Mouse (Mus musculus) MEL (cell line): ENCODE results near the gene Gigyf1. TPM values are rescaled to one million over a fixed set of nuclear protein-coding genes. Genes with fewer than 3 reads are reported as not detected.
A peak's percentile ranks its signal among the peaks of the same experiment; 100 is the strongest.

Source experiments
- DNase-seq: peaks from one replicate; pipeline ENCODE4 v3.0.0; 2011; ENCODE audit warnings: low read depth, low spot score
- H3K27ac ChIP-seq: 2 replicates; pipeline ENCODE4 v1.5.1; 2012; ENCODE audit warnings: low read depth, mild to moderate bottlenecking, control low read depth, low read length, moderate library complexity; ENCODE audit not compliant: control insufficient read depth
- H3K27me3 ChIP-seq, 2 experiments: fragments of 150-350 bp in 1 of 2; sonication (generic) in 1 of 2; 2 replicates each; pipeline ENCODE4 v1.6.1; 2012; ENCODE audit warnings: low read length in 2 of 2, mild to moderate bottlenecking in 2 of 2, improper control_type of control experiment in 1 of 2, moderate library complexity in 1 of 2; ENCODE audit not compliant: insufficient read depth in 2 of 2, control insufficient read depth in 1 of 2
- H3K36me3 ChIP-seq, 2 experiments: 2 replicates each; pipeline ENCODE4 v1.6.1; 2012 to 2014; ENCODE audit warnings: low read length in 2 of 2, improper control_type of control experiment in 1 of 2, inconsistent platforms in 1 of 2, mild to moderate bottlenecking in 1 of 2; ENCODE audit not compliant: insufficient read depth in 2 of 2, control insufficient read depth in 1 of 2
- H3K4me1 ChIP-seq, 2 experiments: fragments of 150-350 bp in 1 of 2; sonication (generic) in 1 of 2; 2 replicates each; pipeline ENCODE4 v1.6.1; 2012; ENCODE audit warnings: low read length in 2 of 2, improper control_type of control experiment in 1 of 2, mild to moderate bottlenecking in 1 of 2; ENCODE audit not compliant: insufficient read depth in 2 of 2, control insufficient read depth in 1 of 2
- H3K4me3 ChIP-seq, 2 experiments: fragments of 150-350 bp in 1 of 2; sonication (generic) in 1 of 2; 2 replicates each; pipeline ENCODE4 v1.5.1; 2012; ENCODE audit warnings: low read depth in 2 of 2, low read length in 2 of 2, mild to moderate bottlenecking in 2 of 2, moderate library complexity in 2 of 2, control low read depth in 1 of 2, improper control_type of control experiment in 1 of 2; ENCODE audit not compliant: control insufficient read depth in 1 of 2, insufficient read depth in 1 of 2
- H3K79me2 ChIP-seq: 2 replicates; pipeline ENCODE4 v1.6.1; 2012; ENCODE audit warnings: mild to moderate bottlenecking, low read length, moderate library complexity; ENCODE audit not compliant: control insufficient read depth, poor library complexity, insufficient read depth
- H3K9ac ChIP-seq: 2 replicates; pipeline ENCODE4 v1.6.1; 2012; ENCODE audit warnings: low read depth, mild to moderate bottlenecking, control low read depth, low read length, moderate library complexity; ENCODE audit not compliant: control insufficient read depth, poor library complexity, severe bottlenecking
- H3K9me3 ChIP-seq: fragments of 150-350 bp; sonication (generic); replicated peaks from 2 replicates; pipeline ENCODE4 v1.6.1; 2012; ENCODE audit warnings: mild to moderate bottlenecking, low read length, improper control_type of control experiment, moderate library complexity; ENCODE audit not compliant: insufficient read depth
- CHD1 ChIP-seq: IDR thresholded peaks from 2 replicates; pipeline ENCODE4 v1.6.1; 2012; ENCODE audit warnings: low read depth, mild to moderate bottlenecking, inconsistent platforms, low read length, improper control_type of control experiment
- CHD2 ChIP-seq: IDR thresholded peaks from 2 replicates; pipeline ENCODE4 v1.6.1; 2011; ENCODE audit warnings: low read length, improper control_type of control experiment
- CTCF ChIP-seq, 3 experiments: IDR thresholded peaks in 2 of 3; conservative IDR thresholded peaks in 1 of 3; 2 replicates each; pipeline ENCODE4 v1.5.1; 2011 to 2012; ENCODE audit warnings: low read length in 3 of 3, low read depth in 2 of 3, mild to moderate bottlenecking in 2 of 3, improper control_type of control experiment in 1 of 3, inconsistent platforms in 1 of 3, mixed read lengths in 1 of 3, moderate library complexity in 1 of 3; ENCODE audit not compliant: control insufficient read depth in 1 of 3, insufficient read depth in 1 of 3, poor library complexity in 1 of 3, severe bottlenecking in 1 of 3
- ELF1 ChIP-seq: IDR thresholded peaks from 2 replicates; pipeline ENCODE4 v1.6.1; 2014; ENCODE audit warnings: low read depth, mild to moderate bottlenecking, inconsistent platforms, low read length, improper control_type of control experiment, moderate library complexity
- GATA1 ChIP-seq: IDR thresholded peaks from 2 replicates; pipeline ENCODE4 v1.6.1; 2011; ENCODE audit warnings: low read depth, low read length, improper control_type of control experiment
- JUND ChIP-seq: IDR thresholded peaks from 2 replicates; pipeline ENCODE4 v1.6.1; 2011; ENCODE audit warnings: low read depth, mild to moderate bottlenecking, improper control_type of control experiment, low read length
- KAT2A ChIP-seq: conservative IDR thresholded peaks from 2 replicates; pipeline ENCODE4 v1.6.1; 2012; ENCODE audit warnings: low read depth, low read length, improper control_type of control experiment, inconsistent platforms
- MAZ ChIP-seq: IDR thresholded peaks from 2 replicates; pipeline ENCODE4 v1.6.1; 2012; ENCODE audit warnings: low read depth, mild to moderate bottlenecking, inconsistent platforms, low read length, improper control_type of control experiment
- MEF2A ChIP-seq: IDR thresholded peaks from 2 replicates; pipeline ENCODE4 v1.6.1; 2014; ENCODE audit warnings: low read depth, mild to moderate bottlenecking, inconsistent platforms, low read length, improper control_type of control experiment; ENCODE audit not compliant: poor library complexity, insufficient replicate concordance, severe bottlenecking; ENCODE audit errors: extremely low read depth
- MXI1 ChIP-seq: IDR thresholded peaks from 2 replicates; pipeline ENCODE4 v1.6.1; 2011; ENCODE audit warnings: mild to moderate bottlenecking, low read depth, low read length, improper control_type of control experiment
- MYC ChIP-seq: IDR thresholded peaks from 2 replicates; pipeline ENCODE4 v1.6.1; 2011; ENCODE audit warnings: low read depth, mild to moderate bottlenecking, low read length, improper control_type of control experiment, moderate library complexity
- NELFE ChIP-seq: IDR thresholded peaks from 2 replicates; pipeline ENCODE4 v1.6.1; 2011; ENCODE audit warnings: low read depth, low read length, improper control_type of control experiment
- POLR2A ChIP-seq, 2 experiments: IDR thresholded peaks; 2 replicates each; pipeline ENCODE4 v1.6.1; 2011 to 2012; ENCODE audit warnings: low read length in 2 of 2, mild to moderate bottlenecking in 2 of 2, control low read depth in 1 of 2, improper control_type of control experiment in 1 of 2, low read depth in 1 of 2, moderate library complexity in 1 of 2; ENCODE audit not compliant: control insufficient read depth in 1 of 2, insufficient read depth in 1 of 2, poor library complexity in 1 of 2
- RAD21 ChIP-seq: IDR thresholded peaks from 2 replicates; pipeline ENCODE4 v1.6.1; 2011; ENCODE audit warnings: mild to moderate bottlenecking, low read depth, low read length, improper control_type of control experiment
- RCOR1 ChIP-seq: IDR thresholded peaks from 2 replicates; pipeline ENCODE4 v1.6.1; 2012; ENCODE audit warnings: low read depth, mild to moderate bottlenecking, inconsistent platforms, low read length, improper control_type of control experiment
- SIN3A ChIP-seq: IDR thresholded peaks from 2 replicates; pipeline ENCODE4 v1.6.1; 2012; ENCODE audit warnings: low read length, improper control_type of control experiment, inconsistent platforms
- SMC3 ChIP-seq: IDR thresholded peaks from 2 replicates; pipeline ENCODE4 v1.6.1; 2011; ENCODE audit warnings: low read depth, low read length, improper control_type of control experiment
- TAL1 ChIP-seq: IDR thresholded peaks from 2 replicates; pipeline ENCODE4 v1.6.1; 2012; ENCODE audit warnings: mild to moderate bottlenecking, inconsistent platforms, low read length, moderate library complexity, mixed read lengths
- TBP ChIP-seq: IDR thresholded peaks from 2 replicates; pipeline ENCODE4 v1.8.0; 2011; ENCODE audit warnings: low read depth, low read length, improper control_type of control experiment
- USF1 ChIP-seq: IDR thresholded peaks from 2 replicates; pipeline ENCODE4 v1.6.1; 2014; ENCODE audit warnings: low read depth, mild to moderate bottlenecking, inconsistent platforms, low read length, improper control_type of control experiment, moderate library complexity
- USF2 ChIP-seq, 2 experiments: IDR thresholded peaks; 2 replicates each; pipeline ENCODE4 v1.6.1; 2011 to 2012; ENCODE audit warnings: improper control_type of control experiment in 2 of 2, low read length in 2 of 2, borderline replicate concordance in 1 of 2, inconsistent platforms in 1 of 2, low read depth in 1 of 2, mild to moderate bottlenecking in 1 of 2; ENCODE audit not compliant: insufficient read depth in 1 of 2
- ZC3H11A ChIP-seq: IDR thresholded peaks from 2 replicates; pipeline ENCODE4 v1.6.1; 2012; ENCODE audit warnings: low read depth, mild to moderate bottlenecking, inconsistent platforms, low read length, improper control_type of control experiment
- ZMIZ1 ChIP-seq: IDR thresholded peaks from 2 replicates; pipeline ENCODE4 v1.6.1; 2012; ENCODE audit warnings: low read depth, mild to moderate bottlenecking, inconsistent platforms, low read length, improper control_type of control experiment, moderate library complexity
- ZNF384 ChIP-seq: IDR thresholded peaks from 2 replicates; pipeline ENCODE4 v1.6.1; 2012; ENCODE audit warnings: low read depth, mild to moderate bottlenecking, inconsistent platforms, low read length, improper control_type of control experiment
- polyA plus RNA-seq, 2 experiments: library from polyadenylated mRNA; stranded (reverse) in 1 of 2; unstranded in 1 of 2; fragments of >175 nt in 1 of 2; fragments of >200 nt in 1 of 2; gene quantifications; 2 replicates each; pipeline versions ENCODE4 v1.2.1 to v1.2.4; 2012; ENCODE audit warnings: low replicate concordance in 2 of 2, low read depth in 1 of 2; ENCODE audit not compliant: insufficient read length in 2 of 2, insufficient read depth in 1 of 2, missing spikeins in 1 of 2
- total RNA-seq: library from RNA; depleted of rRNA; stranded (reverse); fragments of 300-350 nt; gene quantifications from 2 replicates; pipeline ENCODE4 v1.2.3, GENCODE M21; 2012; rRNA removed

Gene Gigyf1
- 5.1 and 6.8 TPM in 2 replicates for total RNA-seq
- 10 to 100 TPM in 1 of 2 experiments, not detected in 1; 24.6 TPM for polyA plus RNA-seq

GRCm38 (mm10) chr5:137518436-137518835 lies at the start of gene Gigyf1:
Gene Gigyf1, plus strand, starts transcription at chr5:137518548.
- peak; percentile 70 to 81 (median 70) for TF ChIP-seq CTCF (IDR thresholded peaks at IDR 0.05 in 2 of 3, conservative IDR thresholded peaks at IDR 0.05 in 1 of 3; ENCODE audit: control insufficient read depth in 1 of 3, insufficient read depth in 1 of 3, low read depth in 2 of 3, low read length in 3 of 3, poor library complexity in 1 of 3, severe bottlenecking in 1 of 3)
- TF ChIP-seq ZMIZ1: no peak
- peak; percentile 75 for TF ChIP-seq SMC3
- no peak for TF ChIP-seq MXI1
- TF ChIP-seq MEF2A: no peak
- TF ChIP-seq RAD21: peak; percentile 35
- H3K9me3 ChIP-seq: no peaks in the 10 kb centered on the region
- H3K9ac ChIP-seq: no peak within 1 kb of the TSS
- DNase-seq: peak; percentile 57
- H3K79me2 ChIP-seq: peaks cover 18% of the 10 kb centered on the region; the same call in 1 of the 2 replicates
- no peaks in the 10 kb centered on the region for H3K27me3 ChIP-seq
- H3K4me3 ChIP-seq: no peak within 1 kb of the TSS
- H3K36me3 ChIP-seq: peaks cover 0 to 2% of the 10 kb centered on the region in 2 experiments; a peak in 2 of 4 replicates
- H3K4me1 ChIP-seq: no peaks in the 10 kb centered on the region
- H3K27ac ChIP-seq: no peak within 1 kb of the TSS

DNA sequence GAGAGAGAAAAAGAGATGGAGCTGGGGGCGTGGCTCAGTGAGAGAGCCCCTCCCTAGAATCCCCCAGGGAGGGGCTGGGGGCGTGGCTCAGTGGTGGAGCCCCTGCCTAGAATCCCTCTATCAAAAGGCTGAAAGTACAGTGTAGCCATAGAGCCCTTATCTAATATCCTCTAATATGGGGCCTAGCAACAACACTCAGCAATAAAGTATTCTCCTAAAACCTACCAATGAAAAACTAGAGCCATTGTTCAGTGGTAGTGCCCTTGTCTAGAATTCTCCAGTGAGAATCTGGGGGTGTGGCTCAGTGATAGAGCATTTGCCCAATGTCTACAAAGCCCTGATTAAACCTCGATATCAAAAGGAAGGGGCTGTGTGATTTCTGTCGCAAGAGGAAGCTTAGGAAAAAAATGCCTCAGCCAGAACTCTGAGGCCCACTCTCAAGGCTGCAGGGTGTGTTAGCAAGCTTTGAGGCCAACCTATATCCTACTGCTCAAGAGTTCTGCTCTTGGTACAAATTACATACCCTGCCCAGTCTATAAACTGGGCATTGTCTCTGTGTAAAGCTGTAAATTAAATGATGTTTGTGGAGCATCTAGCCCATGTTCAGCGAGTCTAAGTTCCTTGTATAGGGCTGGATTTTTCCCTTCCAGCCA lies 46.0 kb upstream of the Gigyf1 start:
- peak; percentile 86 for DNase-seq
- Histone ChIP-seq H3K27me3 (peaks cover 2 to 7% of the 10 kb centered on the region in 2 experiments; a peak in 3 of 4 replicates), H3K9ac (no peak overlapping the region), H3K79me2 (no peaks in the 10 kb centered on the region), H3K4me3 (no peak overlapping the region), H3K9me3 (no peaks in the 10 kb centered on the region), H3K36me3 (peaks cover 0 to 3% of the 10 kb centered on the region in 2 experiments; a peak in 2 of 4 replicates), H3K4me1 (peaks cover 0 to 5% of the 10 kb centered on the region in 2 experiments; a peak in 2 of 4 replicates), H3K27ac (no peak overlapping the region)
- peak; percentile 59 for TF ChIP-seq GATA1
- no peak for TF ChIP-seq CHD1
- TF ChIP-seq ZNF384: peak; percentile 48; the same call in 1 of the 2 replicates
- TF ChIP-seq TBP: 0 out of 2 replicates have a peak, but pooled peaks have one; percentile 23
- TF ChIP-seq RCOR1: peak; percentile 44; the same call in 1 of the 2 replicates

DNA sequence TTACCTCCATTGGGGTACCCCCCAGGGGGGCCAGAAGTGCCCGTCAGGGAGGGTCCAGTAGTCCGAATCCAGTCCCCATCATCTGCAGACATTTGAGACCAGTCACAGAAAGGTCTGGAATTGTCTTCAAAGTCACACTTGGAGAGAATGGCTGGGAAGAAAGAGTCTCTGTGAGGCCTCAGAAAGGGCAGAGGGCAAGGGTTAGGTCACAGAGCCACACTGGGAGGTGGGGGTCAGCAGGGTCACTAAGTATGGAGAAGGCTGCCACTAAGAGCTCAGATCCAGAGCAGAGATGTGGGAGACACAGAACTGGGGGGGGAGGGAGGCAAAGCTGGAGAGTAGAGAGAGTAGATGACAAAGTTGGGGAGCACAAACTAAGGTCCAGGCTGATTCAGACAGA lies 44.0 kb upstream of the Gigyf1 start:
- no peak overlapping the region for H3K27ac ChIP-seq
- peaks cover 0 to 3% of the 10 kb centered on the region in 2 experiments; a peak in 2 of 4 replicates for H3K36me3 ChIP-seq
- H3K4me1 ChIP-seq: peaks cover 0 to 5% of the 10 kb centered on the region in 2 experiments; a peak in 2 of 4 replicates
- no peaks in the 10 kb centered on the region for H3K79me2 ChIP-seq
- no peaks in the 10 kb centered on the region for H3K9me3 ChIP-seq
- peaks cover 2 to 7% of the 10 kb centered on the region in 2 experiments; a peak in 3 of 4 replicates for H3K27me3 ChIP-seq
- no peak overlapping the region for H3K4me3 ChIP-seq
- no peak overlapping the region for H3K9ac ChIP-seq
- no peak for DNase-seq
- TF ChIP-seq CTCF (IDR thresholded peaks at IDR 0.05 in 2 of 3, conservative IDR thresholded peaks at IDR 0.05 in 1 of 3; ENCODE audit: control insufficient read depth in 1 of 3, insufficient read depth in 1 of 3, low read depth in 2 of 3, low read length in 3 of 3, poor library complexity in 1 of 3, severe bottlenecking in 1 of 3) (no peak), SIN3A (no peak), USF2 (IDR thresholded peaks at IDR 0.05; ENCODE audit: borderline replicate concordance in 1 of 2, insufficient read depth in 1 of 2, low read depth in 1 of 2, low read length in 2 of 2) (no peak), KAT2A (no peak), TAL1 (no peak), MYC (no peak), USF1 (no peak), JUND (no peak), MAZ (no peak), ZC3H11A (no peak), SMC3 (no peak), GATA1 (no peak), POLR2A (IDR thresholded peaks at IDR 0.05; ENCODE audit: control insufficient read depth in 1 of 2, insufficient read depth in 1 of 2, low read depth in 1 of 2, low read length in 2 of 2, poor library complexity in 1 of 2) (no peak), CHD2 (no peak), ELF1 (no peak), NELFE (no peak)
